Mouse (Mus musculus) lung, embryonic 16.5 days (tissue): Measurements from ENCODE around the gene Grn. TPM values are rescaled to one million over a fixed set of nuclear protein-coding genes. Genes with fewer than 3 reads are reported as not detected.
"Not testable (repeated sequence)": the region's sequence is repeated elsewhere in the genome, so short reads cannot be mapped to it uniquely, and the experiment has no call there.

Source experiments
- ATAC-seq: fragments of 200-750 bp; cut with Nextera tagmentation; 2 replicates; pipeline ENCODE4 v1.8.0; 2017; ENCODE audit warnings: low read depth, mild to moderate bottlenecking, moderate library complexity
- H3K27ac ChIP-seq: fragments of 300-500 bp; sonication (generic); 2 replicates; pipeline ENCODE4 v1.5.1; 2014; ENCODE audit warnings: mild to moderate bottlenecking, control low read depth, low read length
- H3K27me3 ChIP-seq: fragments of 300-500 bp; sonication (generic); 2 replicates; pipeline ENCODE4 v1.6.1; 2014; ENCODE audit warnings: low read depth, low read length, mixed read lengths; ENCODE audit not compliant: control insufficient read depth, insufficient read depth
- H3K36me3 ChIP-seq: fragments of 300-500 bp; sonication (generic); 2 replicates; pipeline ENCODE4 v1.6.1; 2014; ENCODE audit warnings: low read length; ENCODE audit not compliant: control insufficient read depth, insufficient read depth
- H3K4me1 ChIP-seq: fragments of 300-500 bp; sonication (generic); replicated peaks from 2 replicates; pipeline ENCODE4 v1.6.1; 2014; ENCODE audit warnings: low read length, mixed read lengths; ENCODE audit not compliant: control insufficient read depth, insufficient read depth
- H3K4me2 ChIP-seq: fragments of 300-500 bp; sonication (generic); 2 replicates; pipeline ENCODE4 v1.6.1; 2014; ENCODE audit warnings: low read depth, low read length, control low read depth
- H3K4me3 ChIP-seq: fragments of 300-500 bp; sonication (generic); 2 replicates; pipeline ENCODE4 v1.5.1; 2014; ENCODE audit warnings: mild to moderate bottlenecking, low read length, control low read depth
- H3K9ac ChIP-seq: fragments of 300-500 bp; sonication (generic); 2 replicates; pipeline ENCODE4 v1.6.1; 2014; ENCODE audit warnings: low read length, control low read depth
- H3K9me3 ChIP-seq: fragments of 300-500 bp; sonication (generic); 2 replicates; pipeline ENCODE4 v1.6.1; 2016; ENCODE audit warnings: low read length; ENCODE audit not compliant: control insufficient read depth
- WGBS: fragments of 180-500 bp; shearing (Covaris S2); extraction: QIAGEN DNeasy Blood & Tissue Kit; methylation state at CpG from one replicate; pipeline ENCODE4 v1.1.7; 2014; 5-methylcytosine and 5-hydroxymethylcytosine counted together
- polyA plus RNA-seq: library from polyadenylated mRNA; unstranded; fragments of >200 nt; fragmentation: Nextera tagmentation; extraction: Ambion mirVana; gene quantifications from 2 replicates; pipeline ENCODE4 v1.2.1, GENCODE M21; 2015

Grn gene
- 195 and 201 TPM in 2 replicates for polyA plus RNA-seq

DNA sequence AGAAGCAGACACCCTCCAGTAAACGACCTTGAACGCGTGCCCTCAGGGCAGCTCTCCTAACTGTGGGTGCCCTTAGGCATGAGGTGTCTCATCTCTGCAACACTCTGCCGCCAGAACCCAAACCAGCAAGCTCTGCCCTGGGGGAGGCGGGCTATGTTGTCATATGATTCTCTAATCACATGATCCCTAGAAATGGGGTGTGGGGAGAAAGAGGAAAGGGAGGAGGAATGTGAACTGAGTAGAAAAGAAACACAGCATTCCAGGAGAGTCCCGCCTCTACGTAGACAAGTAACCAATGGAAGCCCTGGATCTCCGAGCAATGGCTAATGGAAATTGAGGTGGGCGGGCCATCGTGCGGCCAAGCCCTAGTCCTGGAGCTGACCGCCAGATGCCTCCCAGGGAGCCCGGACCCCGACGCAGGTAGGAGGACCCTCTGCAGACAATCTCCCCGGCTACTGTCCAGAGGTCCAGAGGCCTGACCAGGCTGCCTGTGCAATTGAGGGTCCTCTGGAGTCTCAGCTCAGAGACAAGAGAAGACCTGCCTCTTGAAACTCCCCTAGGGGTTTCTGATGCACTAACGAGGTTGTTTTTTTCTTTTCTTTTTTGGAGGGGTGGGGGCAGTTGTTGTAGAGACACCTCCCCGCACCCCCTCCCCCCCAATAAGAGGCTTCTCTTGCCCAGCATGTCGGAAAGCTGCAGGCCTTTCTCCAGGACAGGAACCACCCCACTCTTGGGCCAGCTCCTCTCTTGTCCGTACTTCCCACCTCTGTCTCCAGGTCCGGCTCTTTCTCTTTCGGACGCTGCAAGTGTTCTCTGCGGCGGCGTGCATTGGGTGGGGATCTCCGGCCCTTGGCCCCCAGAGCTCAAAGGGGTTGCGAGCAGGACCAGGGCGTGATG lies at the start of gene Grn:
Gene Grn, plus strand, starts transcription at position 195 of the 897 bp plus-strand sequence.
- Histone ChIP-seq H3K27ac (peak within 1 kb of the TSS; percentile 85), H3K4me3 (peak within 1 kb of the TSS; percentile 78), H3K36me3 (peaks cover 3% of the 10 kb centered on the region; the same call in 1 of the 2 replicates), H3K4me1 (peaks cover 17% of the 10 kb centered on the region), H3K4me2 (peak within 1 kb of the TSS; percentile 86), H3K9me3 (no peaks in the 10 kb centered on the region), H3K27me3 (no peaks in the 10 kb centered on the region), H3K9ac (peak within 1 kb of the TSS; percentile 83)
- under 1% methylated on average over 29 of the region's 29 CpGs for WGBS
- ATAC-seq = peak; percentile 95

DNA sequence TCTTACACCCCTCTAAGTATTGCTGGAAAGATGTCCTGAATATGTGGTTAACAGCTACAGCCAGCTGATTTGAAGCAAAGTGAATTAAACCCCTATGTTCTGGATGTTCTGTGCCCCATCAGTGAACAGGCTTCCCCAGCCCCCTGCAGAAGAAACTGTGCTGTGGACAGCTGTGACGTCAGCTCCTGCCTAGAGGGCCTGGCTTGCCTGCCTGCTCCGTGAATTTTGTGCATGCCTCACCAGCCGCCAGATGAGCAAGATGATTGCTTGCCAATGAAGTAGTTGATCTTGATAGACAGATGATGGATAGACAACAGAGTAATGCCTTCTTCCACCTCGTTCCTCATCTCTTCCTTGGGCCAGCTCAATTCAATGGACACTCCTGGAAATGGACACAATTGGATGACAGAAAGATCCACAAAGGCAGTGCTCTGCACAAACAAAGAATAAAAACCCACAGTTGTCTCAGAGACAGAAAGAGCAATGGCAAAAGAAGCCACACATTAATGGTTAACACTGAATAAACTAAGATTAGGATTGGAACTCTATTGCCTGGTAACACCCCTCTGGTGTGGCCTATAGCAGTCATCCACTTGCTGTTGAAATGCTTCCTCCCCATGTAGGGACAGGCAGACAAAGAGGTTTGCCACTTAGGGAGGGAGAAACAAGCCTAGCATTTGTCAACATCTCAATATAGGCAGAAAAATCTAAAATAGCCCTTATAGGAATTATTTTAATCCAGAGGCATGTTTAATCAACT lies 48.6 kb upstream of the Grn start:
- Histone ChIP-seq H3K4me3 (no peak overlapping the region), H3K27ac (no peak overlapping the region), H3K4me2 (no peak overlapping the region), H3K9ac (no peak overlapping the region), H3K9me3 (no peaks in the 10 kb centered on the region), H3K4me1 (no peaks in the 10 kb centered on the region), H3K36me3 (no peaks in the 10 kb centered on the region), H3K27me3 (no peaks in the 10 kb centered on the region)
- WGBS = 24% methylated on average over 4 of the region's 4 CpGs
- no peak for ATAC-seq

DNA sequence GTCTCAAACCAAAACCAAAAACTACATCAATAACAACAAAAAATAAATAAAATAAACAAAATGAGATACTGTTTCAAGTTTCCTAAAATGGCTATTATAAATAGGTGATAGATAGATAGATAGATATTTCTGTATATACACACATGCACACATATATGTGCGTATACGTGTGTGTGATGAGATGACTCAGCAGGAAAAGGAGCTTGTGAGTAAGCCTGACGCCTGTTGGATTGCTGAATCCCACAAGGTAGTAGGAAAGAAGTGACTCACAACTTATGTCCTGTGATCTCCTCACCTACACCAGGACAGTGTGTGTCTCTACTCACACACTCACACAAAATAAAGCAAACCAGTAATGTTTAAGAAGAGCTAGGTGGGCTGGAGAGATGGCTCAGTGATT lies 47.3 kb upstream of the Grn start:
- no peak overlapping the region for H3K27ac ChIP-seq
- no peak overlapping the region for H3K4me3 ChIP-seq
- WGBS = 79% methylated on average over 3 of the region's 3 CpGs
- no peaks in the 10 kb centered on the region for H3K4me1 ChIP-seq
- H3K4me2 ChIP-seq = no peak overlapping the region
- no peaks in the 10 kb centered on the region for H3K9me3 ChIP-seq
- no peak for ATAC-seq
- no peak overlapping the region for H3K9ac ChIP-seq
- no peaks in the 10 kb centered on the region for H3K36me3 ChIP-seq
- no peaks in the 10 kb centered on the region for H3K27me3 ChIP-seq

DNA sequence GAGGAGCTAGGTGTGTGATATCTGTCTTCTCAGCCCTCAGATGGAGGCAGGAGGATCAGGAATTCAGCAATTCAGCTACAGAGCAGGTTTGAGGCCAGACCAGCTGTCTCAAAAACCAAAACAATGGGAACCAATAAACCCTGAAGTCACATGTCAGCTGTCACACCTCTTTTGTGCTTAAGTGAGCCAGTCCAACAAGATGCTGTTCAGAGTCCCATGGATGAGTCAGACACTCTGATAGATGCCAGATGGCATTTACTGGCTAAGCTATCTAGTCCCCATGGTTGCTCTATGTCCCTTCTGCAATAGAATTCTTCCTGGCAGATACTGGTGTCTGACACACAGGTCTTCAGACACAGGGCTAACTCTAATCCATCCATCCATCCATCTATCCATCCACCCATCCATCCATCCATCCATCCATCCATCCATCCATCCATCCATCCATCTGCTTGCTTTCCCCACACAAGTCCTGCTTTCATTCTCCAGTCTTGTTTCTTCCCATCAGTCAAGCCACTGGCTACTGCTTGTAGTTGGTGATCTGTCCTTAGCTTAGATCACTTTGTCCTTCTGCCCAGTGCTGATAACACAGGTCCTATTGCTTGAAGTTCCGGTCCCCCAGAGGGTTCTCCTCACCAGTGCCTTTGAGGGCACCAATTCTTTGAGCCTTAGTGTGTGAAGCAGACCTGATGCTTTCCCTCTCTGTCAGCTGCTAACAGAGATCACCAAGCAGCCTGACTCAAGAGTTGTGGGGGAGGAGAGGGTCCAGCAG lies 46.6 kb upstream of the Grn start:
- Histone ChIP-seq H3K27ac (no peak overlapping the region), H3K4me3 (no peak overlapping the region), H3K36me3 (no peaks in the 10 kb centered on the region), H3K9ac (no peak overlapping the region), H3K27me3 (no peaks in the 10 kb centered on the region), H3K4me1 (no peaks in the 10 kb centered on the region), H3K9me3 (no peaks in the 10 kb centered on the region), H3K4me2 (no peak overlapping the region)
- no peak for ATAC-seq
- 80% methylated on average over 1 of the region's 1 CpGs for WGBS

DNA sequence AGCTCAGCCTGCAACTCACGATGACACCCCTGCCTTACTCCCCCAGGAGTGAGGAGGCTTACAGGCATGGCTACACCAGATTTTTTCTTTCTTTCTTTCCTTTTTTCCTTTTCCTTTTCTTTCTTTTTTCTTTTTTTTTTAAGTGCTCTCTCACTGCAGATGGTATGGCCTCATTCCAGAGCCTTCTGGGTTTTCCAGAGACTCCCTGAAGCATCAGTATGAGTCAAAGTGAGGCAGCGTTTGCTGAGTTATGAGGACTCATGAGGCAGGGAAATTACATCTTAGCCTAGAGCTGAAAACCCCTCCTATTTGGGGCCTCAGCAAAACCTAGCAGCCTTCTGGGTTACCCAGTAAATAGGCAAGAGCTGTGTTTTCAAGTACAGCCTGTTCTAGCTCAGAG lies 45.7 kb upstream of the Grn start:
- H3K9me3 ChIP-seq = no peaks in the 10 kb centered on the region
- WGBS = 68% methylated on average over 2 of the region's 2 CpGs

DNA sequence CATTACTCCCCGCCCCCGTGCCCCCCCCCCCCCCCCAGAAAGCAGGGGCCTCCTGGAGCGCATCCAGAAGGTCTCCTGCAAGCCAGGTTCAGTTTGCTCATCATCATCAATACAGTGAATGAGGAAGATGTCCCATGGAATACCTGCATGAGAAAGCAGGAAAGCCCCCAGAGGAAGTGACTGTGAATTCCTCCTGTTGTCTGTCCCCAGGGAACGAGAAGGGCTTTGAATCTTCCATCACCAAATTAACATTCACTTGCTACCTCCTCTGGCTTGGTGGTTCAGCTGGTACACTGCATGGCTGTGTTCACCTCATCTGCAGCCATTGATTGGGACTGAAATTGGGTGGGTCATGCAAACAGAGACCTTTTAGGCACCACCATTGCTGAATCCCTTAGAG lies 45.0 kb upstream of the Grn start:
- no peak overlapping the region for H3K4me3 ChIP-seq
- no peak overlapping the region for H3K4me2 ChIP-seq
- H3K27ac ChIP-seq = no peak overlapping the region
- no peaks in the 10 kb centered on the region for H3K27me3 ChIP-seq
- H3K36me3 ChIP-seq = no peaks in the 10 kb centered on the region
- no peaks in the 10 kb centered on the region for H3K9me3 ChIP-seq
- no peak overlapping the region for H3K9ac ChIP-seq
- WGBS = 45% methylated on average over 4 of the region's 4 CpGs
- no peak for ATAC-seq
- no peaks in the 10 kb centered on the region for H3K4me1 ChIP-seq

More for the DNA sequence above, 45.7 kb upstream of the Grn start:
- Histone ChIP-seq H3K9ac (no peak overlapping the region), H3K4me2 (no peak overlapping the region), H3K36me3 (no peaks in the 10 kb centered on the region), H3K27me3 (no peaks in the 10 kb centered on the region), H3K4me1 (no peaks in the 10 kb centered on the region), H3K27ac (no peak overlapping the region), H3K4me3 (no peak overlapping the region)
- ATAC-seq = no peak

DNA sequence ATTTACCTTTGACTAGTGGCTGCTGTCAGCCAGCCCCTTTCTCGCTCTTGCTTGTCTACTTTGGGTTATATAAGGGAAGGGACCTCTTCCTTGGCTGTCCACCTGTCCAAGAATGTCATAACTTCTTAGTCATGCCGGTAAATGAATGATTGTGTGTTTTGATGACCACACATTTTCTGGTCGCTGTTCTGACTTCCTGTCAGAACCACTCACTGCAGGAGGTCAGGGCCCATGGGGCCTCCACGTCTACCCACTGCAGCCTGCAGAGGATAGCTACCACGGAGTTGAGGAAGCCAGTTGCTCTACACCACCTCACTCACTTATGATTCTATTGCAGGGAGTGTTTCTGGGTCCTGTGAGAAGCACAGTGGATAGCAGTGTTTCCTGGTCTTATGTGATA lies 44.0 kb upstream of the Grn start:
- ATAC-seq = no peak
- H3K36me3 ChIP-seq = no peaks in the 10 kb centered on the region
- H3K4me3 ChIP-seq = no peak overlapping the region
- no peak overlapping the region for H3K9ac ChIP-seq
- H3K9me3 ChIP-seq = no peaks in the 10 kb centered on the region
- H3K27ac ChIP-seq = no peak overlapping the region
- 48% methylated on average over 5 of the region's 5 CpGs for WGBS
- no peaks in the 10 kb centered on the region for H3K4me1 ChIP-seq
- no peak overlapping the region for H3K4me2 ChIP-seq
- H3K27me3 ChIP-seq = no peaks in the 10 kb centered on the region

DNA sequence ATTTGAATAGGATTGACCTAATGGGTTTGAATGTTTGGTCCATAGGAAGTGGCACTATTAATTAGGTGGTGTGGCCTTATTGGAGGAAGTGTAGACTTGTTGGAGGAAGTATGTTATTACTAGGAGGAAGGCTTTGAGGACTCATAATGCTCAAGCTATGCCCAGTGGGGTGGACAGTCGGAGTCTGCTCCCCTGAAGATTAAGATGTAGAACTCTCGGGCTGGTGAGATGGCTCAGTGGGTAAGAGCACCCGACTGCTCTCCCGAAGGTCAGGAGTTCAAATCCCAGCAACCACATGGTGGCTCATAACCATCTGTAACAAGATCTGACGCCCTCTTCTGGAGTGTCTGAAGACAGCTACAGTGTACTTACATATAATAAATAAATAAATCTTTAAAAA lies 40.7 kb upstream of the Grn start:
- not testable (repeated sequence) for H3K4me3 ChIP-seq, ATAC-seq, H3K4me2 ChIP-seq, H3K27ac ChIP-seq, H3K9me3 ChIP-seq, H3K27me3 ChIP-seq, H3K9ac ChIP-seq, H3K36me3 ChIP-seq
- WGBS = 77% methylated on average over 4 of the region's 5 CpGs
- H3K4me1 ChIP-seq = peaks cover 17% of the 10 kb centered on the region
